Mouse (Mus musculus) lung, embryonic 16.5 days (tissue): ENCODE data around the gene Coa5. TPM values are rescaled to one million over a fixed set of nuclear protein-coding genes. Genes with fewer than 3 reads are reported as not detected.
A peak's percentile ranks its signal among the peaks of the same experiment; 100 is the strongest.

Experiments used
- ATAC-seq: fragments of 200-750 bp; cut with Nextera tagmentation; 2 replicates; pipeline ENCODE4 v1.8.0; 2017; ENCODE audit warnings: low read depth, mild to moderate bottlenecking, moderate library complexity
- H3K27ac ChIP-seq: fragments of 300-500 bp; sonication (generic); 2 replicates; pipeline ENCODE4 v1.5.1; 2014; ENCODE audit warnings: mild to moderate bottlenecking, control low read depth, low read length
- H3K27me3 ChIP-seq: fragments of 300-500 bp; sonication (generic); 2 replicates; pipeline ENCODE4 v1.6.1; 2014; ENCODE audit warnings: low read depth, low read length, mixed read lengths; ENCODE audit not compliant: control insufficient read depth, insufficient read depth
- H3K36me3 ChIP-seq: fragments of 300-500 bp; sonication (generic); 2 replicates; pipeline ENCODE4 v1.6.1; 2014; ENCODE audit warnings: low read length; ENCODE audit not compliant: control insufficient read depth, insufficient read depth
- H3K4me1 ChIP-seq: fragments of 300-500 bp; sonication (generic); replicated peaks from 2 replicates; pipeline ENCODE4 v1.6.1; 2014; ENCODE audit warnings: low read length, mixed read lengths; ENCODE audit not compliant: control insufficient read depth, insufficient read depth
- H3K4me2 ChIP-seq: fragments of 300-500 bp; sonication (generic); 2 replicates; pipeline ENCODE4 v1.6.1; 2014; ENCODE audit warnings: low read depth, low read length, control low read depth
- H3K4me3 ChIP-seq: fragments of 300-500 bp; sonication (generic); 2 replicates; pipeline ENCODE4 v1.5.1; 2014; ENCODE audit warnings: mild to moderate bottlenecking, low read length, control low read depth
- H3K9ac ChIP-seq: fragments of 300-500 bp; sonication (generic); 2 replicates; pipeline ENCODE4 v1.6.1; 2014; ENCODE audit warnings: low read length, control low read depth
- H3K9me3 ChIP-seq: fragments of 300-500 bp; sonication (generic); 2 replicates; pipeline ENCODE4 v1.6.1; 2016; ENCODE audit warnings: low read length; ENCODE audit not compliant: control insufficient read depth
- WGBS: fragments of 180-500 bp; shearing (Covaris S2); extraction: QIAGEN DNeasy Blood & Tissue Kit; methylation state at CpG from one replicate; pipeline ENCODE4 v1.1.7; 2014; 5-methylcytosine and 5-hydroxymethylcytosine counted together
- polyA plus RNA-seq: library from polyadenylated mRNA; unstranded; fragments of >200 nt; fragmentation: Nextera tagmentation; extraction: Ambion mirVana; gene quantifications from 2 replicates; pipeline ENCODE4 v1.2.1, GENCODE M21; 2015

Gene Coa5
- polyA plus RNA-seq, 1 experiment from 2014 or later, result 43.2 TPM

GRCm38 (mm10) chr1:37380913-37381312, 49.0 kb downstream of the Coa5 start:
- WGBS, result 39% methylated on average over 5 of the region's 5 CpGs
- Histone ChIP-seq H3K4me1 (no peaks in the 10 kb centered on the region), H3K9me3 (no peaks in the 10 kb centered on the region), H3K27ac (no peak overlapping the region), H3K36me3 (no peaks in the 10 kb centered on the region), H3K27me3 (no peaks in the 10 kb centered on the region), H3K4me3 (no peak overlapping the region), H3K9ac (no peak overlapping the region), H3K4me2 (no peak overlapping the region)
- peak; percentile 75; the same call in 1 of the 2 replicates for ATAC-seq

DNA sequence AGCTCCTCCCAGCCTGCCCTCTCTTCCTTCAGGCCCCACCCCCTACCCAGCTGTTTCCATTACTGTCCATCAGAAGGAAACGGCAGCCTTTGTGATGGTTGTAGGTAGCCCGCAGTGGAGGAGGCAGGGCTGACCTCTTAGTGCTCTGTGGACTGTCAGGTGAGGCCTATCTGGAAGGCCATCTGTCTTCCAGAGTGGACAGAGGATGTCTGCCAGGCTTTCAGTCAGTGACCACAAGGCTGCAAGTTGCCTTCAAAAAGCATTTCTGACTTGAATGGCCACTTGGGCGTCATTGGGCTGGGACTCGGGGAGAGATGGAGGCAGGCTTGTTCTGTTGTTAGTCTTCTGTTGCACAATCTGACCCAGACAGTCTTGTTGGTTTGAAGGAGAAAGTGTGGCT, 50.4 kb downstream of the Coa5 start:
- ATAC-seq, result no peak
- Histone ChIP-seq H3K4me1 (no peaks in the 10 kb centered on the region), H3K36me3 (no peaks in the 10 kb centered on the region), H3K27me3 (no peaks in the 10 kb centered on the region), H3K4me3 (no peak overlapping the region), H3K27ac (no peak overlapping the region), H3K9ac (no peak overlapping the region), H3K9me3 (no peaks in the 10 kb centered on the region), H3K4me2 (no peak overlapping the region)
- 30% methylated on average over 4 of the region's 4 CpGs for WGBS

DNA sequence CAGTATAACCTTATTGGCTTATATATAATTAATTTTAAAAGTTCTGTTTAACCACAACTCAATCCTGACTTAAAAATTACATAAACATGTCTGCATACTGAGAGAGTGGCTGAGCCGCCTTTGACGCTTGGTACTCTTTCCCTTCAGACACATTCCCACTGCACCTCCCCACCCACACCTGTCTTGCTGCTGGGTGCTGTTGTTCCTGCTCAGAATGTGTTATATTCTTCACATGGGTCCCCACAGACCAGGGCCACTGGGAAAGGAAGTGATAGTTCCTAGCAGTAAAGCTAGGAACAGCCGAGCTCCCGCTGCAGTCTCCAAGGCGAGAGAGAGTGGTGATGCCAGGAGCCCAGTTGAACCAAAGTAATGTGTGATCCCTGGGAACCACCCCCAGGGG, 51.8 kb downstream of the Coa5 start:
- H3K9me3 ChIP-seq, result no peaks in the 10 kb centered on the region
- H3K4me1 ChIP-seq, result no peaks in the 10 kb centered on the region
- no peak overlapping the region for H3K4me3 ChIP-seq
- no peak overlapping the region for H3K27ac ChIP-seq
- WGBS, result 88% methylated on average over 5 of the region's 5 CpGs
- H3K36me3 ChIP-seq, result no peaks in the 10 kb centered on the region
- H3K9ac ChIP-seq, result no peak overlapping the region
- no peak overlapping the region for H3K4me2 ChIP-seq
- no peak for ATAC-seq
- no peaks in the 10 kb centered on the region for H3K27me3 ChIP-seq

DNA sequence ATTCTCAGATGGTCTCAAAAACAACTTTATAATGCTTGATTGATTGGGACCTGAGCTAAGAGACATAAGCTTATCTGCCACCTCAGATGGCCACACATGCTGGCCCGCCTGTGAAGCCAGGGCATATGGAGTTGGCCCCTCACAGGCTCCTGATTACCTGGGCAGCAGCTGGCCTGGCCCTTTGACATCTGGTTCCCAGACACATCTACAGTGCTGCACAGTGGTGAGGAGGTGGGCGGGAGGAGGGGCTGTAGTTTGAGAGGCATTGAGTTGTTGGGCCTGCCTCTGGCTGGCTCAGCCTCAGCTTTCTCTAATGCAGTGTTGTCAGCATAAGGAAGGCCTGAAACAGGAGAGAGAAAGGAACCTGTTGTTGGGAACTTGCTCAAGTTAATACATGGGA, 53.2 kb downstream of the Coa5 start:
- ATAC-seq, result no peak

GRCm38 (mm10) chr1:37376177-37376576, 53.7 kb downstream of the Coa5 start:
- no peak overlapping the region for H3K4me2 ChIP-seq
- H3K4me3 ChIP-seq, result no peak overlapping the region
- WGBS, result 91% methylated on average over 8 of the region's 8 CpGs
- no peaks in the 10 kb centered on the region for H3K36me3 ChIP-seq
- no peaks in the 10 kb centered on the region for H3K27me3 ChIP-seq
- no peaks in the 10 kb centered on the region for H3K4me1 ChIP-seq
- no peak for ATAC-seq
- no peak overlapping the region for H3K9ac ChIP-seq
- H3K27ac ChIP-seq, result no peak overlapping the region
- no peaks in the 10 kb centered on the region for H3K9me3 ChIP-seq

More for the DNA sequence above, 53.2 kb downstream of the Coa5 start:
- Histone ChIP-seq H3K4me3 (no peak overlapping the region), H3K27me3 (no peaks in the 10 kb centered on the region), H3K9ac (no peak overlapping the region), H3K9me3 (no peaks in the 10 kb centered on the region), H3K27ac (no peak overlapping the region), H3K36me3 (no peaks in the 10 kb centered on the region), H3K4me1 (no peaks in the 10 kb centered on the region), H3K4me2 (no peak overlapping the region)
- WGBS, result 82% methylated on average over 2 of the region's 2 CpGs

- no peaks in the 10 kb centered on the region for H3K4me1 ChIP-seq
- H3K9ac ChIP-seq, result no peak overlapping the region
- WGBS, result 78% methylated on average over 7 of the region's 7 CpGs
- no peak overlapping the region for H3K4me3 ChIP-seq
- peaks cover 5% of the 10 kb centered on the region for H3K36me3 ChIP-seq
- no peak overlapping the region for H3K27ac ChIP-seq
- H3K27me3 ChIP-seq, result no peaks in the 10 kb centered on the region
- no peak overlapping the region for H3K4me2 ChIP-seq
- no peaks in the 10 kb centered on the region for H3K9me3 ChIP-seq
- no peak for ATAC-seq
These were observed 61.0 kb downstream of the Coa5 start for GRCm38 (mm10) chr1:37368768-37369385.

GRCm38 (mm10) chr1:37368125-37368524, 61.8 kb downstream of the Coa5 start:
- Histone ChIP-seq H3K27ac (no peak overlapping the region), H3K4me3 (no peak overlapping the region), H3K4me2 (no peak overlapping the region), H3K4me1 (no peaks in the 10 kb centered on the region), H3K9me3 (no peaks in the 10 kb centered on the region), H3K27me3 (no peaks in the 10 kb centered on the region), H3K36me3 (peaks cover 5% of the 10 kb centered on the region), H3K9ac (no peak overlapping the region)
- ATAC-seq, result no peak
- WGBS, result 89% methylated on average over 10 of the region's 10 CpGs

Other genes with a start within 250 kb of the Coa5 start
- not detected in 2 replicates for gene Cnga3, start 215.7 kb downstream of the Coa5 start, polyA plus RNA-seq
- gene Inpp4a, start 130.2 kb downstream of the Coa5 start, polyA plus RNA-seq, result 13.3 and 13.9 TPM in 2 replicates
- 131 and 133 TPM in 2 replicates for gene Unc50, start within 50 bp of the Coa5 start, polyA plus RNA-seq
- gene Mgat4a, start 110.9 kb upstream of the Coa5 start, polyA plus RNA-seq, result 6.5 and 7.1 TPM in 2 replicates